Comparison of ENCODE assay signal across 9 mouse cellular contexts in genomic region chr5:125070399-125070798, GRCm38 (mm10).
A peak's percentile ranks its signal among the peaks of the same experiment; 100 is the strongest.
DNase-seq lines count a peak whose midpoint lies in the region; ATAC-seq and TF ChIP-seq lines count a peak whose summit lies in the region.
"Had no signal": no experiment of that assay in that cellular context is flagged by ENCODE, and none has a peak within 500 bp of the region (broad histone marks: within the 10 kb centered on the region; RNA-seq: fewer than 3 reads in every experiment).

No protein-coding gene starts in this region.

- no peak overlapping the region for H3K4me3 ChIP-seq in kidney, adult 2 months (ENCODE audit: insufficient read depth, low read depth, low read length)
- H3K4me3 ChIP-seq in kidney, embryonic 16.5 days (ENCODE audit: low read length): no peak overlapping the region
- no peak overlapping the region for H3K4me3 ChIP-seq in kidney, embryonic 15.5 days (replicated peaks)
- H3K4me3 ChIP-seq in midbrain, postnatal 0 days (ENCODE audit: low read depth, low read length): no peak overlapping the region

- 33% methylated on average over 2 of the region's 2 CpGs for WGBS in kidney, adult 2 months
- 33% methylated on average over 2 of the region's 2 CpGs for WGBS in kidney, embryonic 16.5 days
- WGBS in kidney, embryonic 15.5 days: 28% methylated on average over 2 of the region's 2 CpGs
- WGBS in midbrain, postnatal 0 days: 54% methylated on average over 2 of the region's 2 CpGs

- H3K9ac ChIP-seq in kidney, embryonic 16.5 days (replicated peaks; ENCODE audit: low read length): no peak overlapping the region
- H3K9ac ChIP-seq in kidney, embryonic 15.5 days: no peak overlapping the region
- H3K9ac ChIP-seq in midbrain, postnatal 0 days (replicated peaks; ENCODE audit: low read length, poor library complexity, severe bottlenecking): no peak overlapping the region

- no peaks in the 10 kb centered on the region for H3K27me3 ChIP-seq in kidney, adult 2 months (replicated peaks; ENCODE audit: control insufficient read depth, insufficient read depth, low read length)
- H3K27me3 ChIP-seq in kidney, embryonic 16.5 days (ENCODE audit: insufficient read depth, low read length): no peaks in the 10 kb centered on the region
- H3K27me3 ChIP-seq in kidney, embryonic 15.5 days: no peaks in the 10 kb centered on the region
- no peaks in the 10 kb centered on the region for H3K27me3 ChIP-seq in midbrain, postnatal 0 days (ENCODE audit: insufficient read depth, low read length)

- ATAC-seq in kidney, embryonic 16.5 days (ENCODE audit: low FRiP score, low TSS enrichment): no peak
- ATAC-seq in kidney, embryonic 15.5 days (replicated peaks; ENCODE audit: low FRiP score): no peak
- ATAC-seq in midbrain, postnatal 0 days (ENCODE audit: low FRiP score): no peak

- H3K9me3 ChIP-seq in kidney, embryonic 16.5 days (ENCODE audit: low read length): no peaks in the 10 kb centered on the region
- H3K9me3 ChIP-seq in kidney, embryonic 15.5 days (replicated peaks): no peaks in the 10 kb centered on the region
- H3K9me3 ChIP-seq in midbrain, postnatal 0 days (ENCODE audit: low read length): no peaks in the 10 kb centered on the region

- DNase-seq in adrenal gland, adult 2 months: peak; percentile 64
- no peak for DNase-seq in adrenal gland, adult 8-10 months
- DNase-seq in kidney, adult 2 months: peak; percentile 81
- DNase-seq in midbrain, postnatal 0 days (ENCODE audit: low spot score): no peak
- DNase-seq in left cerebral cortex, adult 11 months (ENCODE audit: low spot score): no peak
- DNase-seq in ovary, postnatal 36 days (ENCODE audit: low spot score): no peak
- DNase-seq: thymus, postnatal 4 days had no signal

- H3K27ac ChIP-seq in kidney, adult 2 months (ENCODE audit: insufficient read depth, low read depth, low read length): 0 out of 2 replicates have a peak overlapping the region, but pooled peaks have one; percentile 27
- no peak overlapping the region for H3K27ac ChIP-seq in kidney, embryonic 16.5 days (ENCODE audit: low read length)
- H3K27ac ChIP-seq in kidney, embryonic 15.5 days: peak overlapping the region; percentile 88; the same call in 1 of the 2 replicates
- H3K27ac ChIP-seq in midbrain, postnatal 0 days (ENCODE audit: low read depth, low read length): 0 out of 2 replicates have a peak overlapping the region, but pooled peaks have one; percentile 18

- H3K4me1 ChIP-seq in kidney, adult 2 months (ENCODE audit: control insufficient read depth, insufficient read depth, low read length): peaks cover 12% of the 10 kb centered on the region
- H3K4me1 ChIP-seq in kidney, embryonic 16.5 days (ENCODE audit: insufficient read depth, low read length): peaks cover 70% of the 10 kb centered on the region
- peaks cover 81% of the 10 kb centered on the region for H3K4me1 ChIP-seq in kidney, embryonic 15.5 days
- H3K4me1 ChIP-seq in midbrain, postnatal 0 days (ENCODE audit: insufficient read depth, low read length): no peaks in the 10 kb centered on the region

- TF ChIP-seq POLR2A in kidney, adult 2 months (IDR thresholded peaks at IDR 0.05; ENCODE audit: low read depth, low read length): no peak

- no peaks in the 10 kb centered on the region; the same call in 1 of the 2 replicates for H3K36me3 ChIP-seq in kidney, adult 2 months (ENCODE audit: control insufficient read depth, insufficient read depth, low read length)
- H3K36me3 ChIP-seq in kidney, embryonic 16.5 days (ENCODE audit: insufficient read depth, low read length): peaks cover 25% of the 10 kb centered on the region
- H3K36me3 ChIP-seq in kidney, embryonic 15.5 days: peaks cover 37% of the 10 kb centered on the region
- peaks cover 22% of the 10 kb centered on the region for H3K36me3 ChIP-seq in midbrain, postnatal 0 days (ENCODE audit: insufficient read depth, low read length)

- no peak for TF ChIP-seq CTCF in kidney, adult 2 months (conservative IDR thresholded peaks at IDR 0.05; ENCODE audit: insufficient read depth, insufficient read length, low read depth, low read length)
- no peak for TF ChIP-seq CTCF in midbrain, postnatal 0 days (IDR thresholded peaks at IDR 0.05)

- no peak overlapping the region for H3K4me2 ChIP-seq in kidney, embryonic 16.5 days (replicated peaks; ENCODE audit: low read depth, low read length)
- H3K4me2 ChIP-seq in kidney, embryonic 15.5 days: no peak overlapping the region
- H3K4me2 ChIP-seq in midbrain, postnatal 0 days (ENCODE audit: low read depth, low read length, poor library complexity, severe bottlenecking): no peak overlapping the region

Comparison
In these comparisons a context has a peak if more than half of its experiments do, and no peak if none do; other contexts are left out.
1. DNase-seq: peak in adrenal gland, adult 2 months (single experiment) and kidney, adult 2 months (single experiment); none in adrenal gland, adult 8-10 months (single experiment), midbrain, postnatal 0 days (single experiment), left cerebral cortex, adult 11 months (single experiment) and ovary, postnatal 36 days (single experiment).